ENCODE assay signal across 8 mouse cellular contexts in genomic region chr6:52601117-52601516, GRCm38 (mm10). TPM values are rescaled to one million over a fixed set of nuclear protein-coding genes. Genes with fewer than 3 reads are reported as not detected.
DNase-seq lines count a peak whose midpoint lies in the region; ATAC-seq lines count a peak whose summit lies in the region.

No protein-coding gene starts in this region.

- no peak overlapping the region for H3K4me3 ChIP-seq in hindbrain, embryonic 11.5 days (ENCODE audit: low read depth, low read length)
- no peak overlapping the region for H3K4me3 ChIP-seq in hindbrain, embryonic 12.5 days

- intact Hi-C loops in left cerebral cortex, postnatal 4 days (cut with DNase I): loop anchor here (10.0 kb wide), 1 partner anchor 296 kb away; no protein-coding TSS in a partner anchor

- no peak overlapping the region for H3K27ac ChIP-seq in hindbrain, embryonic 11.5 days (ENCODE audit: low read depth, low read length)
- no peak overlapping the region for H3K27ac ChIP-seq in hindbrain, embryonic 12.5 days

- H3K36me3 ChIP-seq in hindbrain, embryonic 11.5 days (ENCODE audit: control insufficient read depth, insufficient read depth, low read length): no peaks in the 10 kb centered on the region
- H3K36me3 ChIP-seq in hindbrain, embryonic 12.5 days: no peaks in the 10 kb centered on the region

- ATAC-seq in hindbrain, embryonic 11.5 days (ENCODE audit: low FRiP score): no peak
- ATAC-seq in hindbrain, embryonic 12.5 days (ENCODE audit: low FRiP score): no peak

- no peak overlapping the region for H3K9ac ChIP-seq in hindbrain, embryonic 11.5 days (ENCODE audit: low read depth, low read length)
- H3K9ac ChIP-seq in hindbrain, embryonic 12.5 days: no peak overlapping the region

- 72% methylated on average over 4 of the region's 4 CpGs for WGBS in hindbrain, embryonic 11.5 days
- WGBS in hindbrain, embryonic 12.5 days: 72% methylated on average over 4 of the region's 4 CpGs

- no peaks in the 10 kb centered on the region for H3K27me3 ChIP-seq in hindbrain, embryonic 11.5 days (ENCODE audit: control insufficient read depth, insufficient read depth, low read length)
- H3K27me3 ChIP-seq in hindbrain, embryonic 12.5 days: no peaks in the 10 kb centered on the region

- DNase-seq in hindbrain, embryonic 11.5 days (ENCODE audit: low spot score): peak; percentile 64
- peak; percentile 33 for DNase-seq in CD4-positive helper T cell, adult 2 months (ENCODE audit: low read depth, low spot score)
- DNase-seq in R1 (ENCODE audit: low read depth, low spot score): peak; percentile 44
- peak; percentile 17 to 36 for DNase-seq in frontal cortex, postnatal 36 days (ENCODE audit: low spot score in 2 of 2)
- peak; percentile 41 for DNase-seq in left cerebral cortex, postnatal 4 days
- peak; percentile 69 for DNase-seq in right cerebral cortex, postnatal 4 days
- no peak for DNase-seq in urinary bladder, adult 18-20 months (ENCODE audit: low spot score in 2 of 2)

- no peaks in the 10 kb centered on the region for H3K9me3 ChIP-seq in hindbrain, embryonic 11.5 days (ENCODE audit: control insufficient read depth, low read length)
- H3K9me3 ChIP-seq in hindbrain, embryonic 12.5 days (replicated peaks): no peaks in the 10 kb centered on the region

- no peaks in the 10 kb centered on the region for H3K4me1 ChIP-seq in hindbrain, embryonic 11.5 days (replicated peaks; ENCODE audit: control insufficient read depth, insufficient read depth, low read length)
- H3K4me1 ChIP-seq in hindbrain, embryonic 12.5 days: no peaks in the 10 kb centered on the region

- no peak overlapping the region for H3K4me2 ChIP-seq in hindbrain, embryonic 11.5 days (replicated peaks; ENCODE audit: low read depth, low read length)
- H3K4me2 ChIP-seq in hindbrain, embryonic 12.5 days (replicated peaks): no peak overlapping the region

RNA-seq across cellular contexts. Expression of gene Hibadh, which starts 39.1 kb away (rescaled TPM):
- polyA plus RNA-seq in hindbrain, embryonic 11.5 days (2014; fragmentation: Nextera tagmentation; extraction: Ambion mirVana): 44.2 and 45.6 TPM in 2 replicates
- 63.8 and 66.7 TPM in 2 replicates for polyA plus RNA-seq in hindbrain, embryonic 12.5 days (2016; fragmentation: Nextera tagmentation; extraction: Ambion mirVana)
- total RNA-seq in left cerebral cortex, postnatal 4 days (2021): 10 to 100 TPM; 31.2 to 32.2 TPM

Comparison
In these comparisons a context has a peak if more than half of its experiments do, and no peak if none do; other contexts are left out.
1. DNase-seq: peak in hindbrain, embryonic 11.5 days (single experiment), CD4-positive helper T cell, adult 2 months (single experiment), R1 (single experiment), frontal cortex, postnatal 36 days (2 of 2), left cerebral cortex, postnatal 4 days (single experiment) and right cerebral cortex, postnatal 4 days (single experiment); none in urinary bladder, adult 18-20 months (0 of 2).